In genomic region chr1:52454509-52455001, GRCm38 (mm10) we compare ENCODE assay signal across 11 mouse cellular contexts. TPM values are rescaled to one million over a fixed set of nuclear protein-coding genes. Genes with fewer than 3 reads are reported as not detected.
DNase-seq lines count a peak whose midpoint lies in the region; ATAC-seq and TF ChIP-seq lines count a peak whose summit lies in the region.
"Had no signal": no experiment of that assay in that cellular context is flagged by ENCODE, and none has a peak within 500 bp of the region (broad histone marks: within the 10 kb centered on the region; RNA-seq: fewer than 3 reads in every experiment).

No protein-coding gene starts in this region.

- TF ChIP-seq CTCF in midbrain, postnatal 0 days (IDR thresholded peaks at IDR 0.05): no peak

- 60% methylated on average over 3 of the region's 3 CpGs for WGBS in heart, embryonic 10.5 days
- 42% methylated on average over 3 of the region's 3 CpGs for WGBS in heart, embryonic 13.5 days
- WGBS in midbrain, postnatal 0 days: 84% methylated on average over 3 of the region's 3 CpGs

- peaks cover 16% of the 10 kb centered on the region for H3K36me3 ChIP-seq in heart, embryonic 10.5 days
- H3K36me3 ChIP-seq in heart, embryonic 13.5 days: peaks cover 19% of the 10 kb centered on the region
- H3K36me3 ChIP-seq in midbrain, postnatal 0 days (ENCODE audit: insufficient read depth, low read length): no peaks in the 10 kb centered on the region
- H3K36me3 ChIP-seq: neural tube, embryonic 12.5 days had no signal

- no peak overlapping the region for H3K4me2 ChIP-seq in heart, embryonic 13.5 days
- H3K4me2 ChIP-seq in midbrain, postnatal 0 days (ENCODE audit: low read depth, low read length, poor library complexity, severe bottlenecking): no peak overlapping the region
- H3K4me2 ChIP-seq: limb, embryonic 13.5 days; neural tube, embryonic 12.5 days had no signal

- no peak overlapping the region for H3K9ac ChIP-seq in heart, embryonic 13.5 days
- H3K9ac ChIP-seq in midbrain, postnatal 0 days (replicated peaks; ENCODE audit: low read length, poor library complexity, severe bottlenecking): no peak overlapping the region
- H3K9ac ChIP-seq: limb, embryonic 13.5 days; neural tube, embryonic 12.5 days had no signal

- no peak for ATAC-seq in heart, embryonic 13.5 days (ENCODE audit: extremely low read depth, insufficient number of reproducible peaks, low FRiP score, low TSS enrichment)
- no peak for ATAC-seq in midbrain, postnatal 0 days (ENCODE audit: low FRiP score)
- ATAC-seq: intestine, postnatal 0 days had no signal

- H3K4me3 ChIP-seq in heart, embryonic 10.5 days: no peak overlapping the region
- no peak overlapping the region for H3K4me3 ChIP-seq in heart, embryonic 13.5 days
- no peak overlapping the region for H3K4me3 ChIP-seq in midbrain, postnatal 0 days (ENCODE audit: low read depth, low read length)
- H3K4me3 ChIP-seq: limb, embryonic 13.5 days; neural tube, embryonic 12.5 days had no signal

- no peak overlapping the region for H3K27ac ChIP-seq in heart, embryonic 10.5 days
- H3K27ac ChIP-seq in heart, embryonic 13.5 days (replicated peaks): 0 out of 2 replicates have a peak overlapping the region, but pooled peaks have one; percentile 28
- no peak overlapping the region for H3K27ac ChIP-seq in midbrain, postnatal 0 days (ENCODE audit: low read depth, low read length)
- H3K27ac ChIP-seq: limb, embryonic 13.5 days; neural tube, embryonic 12.5 days had no signal

- H3K4me1 ChIP-seq in heart, embryonic 10.5 days: peaks cover 14% of the 10 kb centered on the region
- H3K4me1 ChIP-seq in heart, embryonic 13.5 days: peaks cover 25% of the 10 kb centered on the region
- H3K4me1 ChIP-seq in midbrain, postnatal 0 days (ENCODE audit: insufficient read depth, low read length): no peaks in the 10 kb centered on the region
- H3K4me1 ChIP-seq: limb, embryonic 13.5 days; neural tube, embryonic 12.5 days had no signal

- peak; percentile 89 for DNase-seq in heart, adult 11 months
- no peak for DNase-seq in heart, embryonic 10.5 days (ENCODE audit: low spot score)
- DNase-seq in NIH3T3 (ENCODE audit: low read depth): peak; percentile 58
- peak; percentile 31 for DNase-seq in lung, postnatal 36 days
- DNase-seq in midbrain, postnatal 0 days (ENCODE audit: low spot score): no peak
- DNase-seq in kidney, postnatal 4 days: no peak
- no peak for DNase-seq in kidney, postnatal 10 days

- no peaks in the 10 kb centered on the region for H3K27me3 ChIP-seq in heart, embryonic 10.5 days (ENCODE audit: insufficient read depth, poor library complexity, severe bottlenecking)
- H3K27me3 ChIP-seq in heart, embryonic 13.5 days (replicated peaks): no peaks in the 10 kb centered on the region
- no peaks in the 10 kb centered on the region for H3K27me3 ChIP-seq in midbrain, postnatal 0 days (ENCODE audit: insufficient read depth, low read length)
- H3K27me3 ChIP-seq: limb, embryonic 13.5 days; neural tube, embryonic 12.5 days had no signal

- H3K9me3 ChIP-seq in heart, embryonic 10.5 days: no peaks in the 10 kb centered on the region
- no peaks in the 10 kb centered on the region for H3K9me3 ChIP-seq in heart, embryonic 13.5 days
- no peaks in the 10 kb centered on the region for H3K9me3 ChIP-seq in midbrain, postnatal 0 days (ENCODE audit: low read length)
- H3K9me3 ChIP-seq: limb, embryonic 13.5 days; neural tube, embryonic 12.5 days had no signal

RNA-seq across cellular contexts. Expression of gene Nab1, which starts 45.9 kb away (rescaled TPM):
- polyA plus RNA-seq in heart, embryonic 10.5 days (2016; fragmentation: Nextera tagmentation; extraction: Ambion mirVana): 20.4 and 29.4 TPM in 2 replicates
- polyA plus RNA-seq in heart, embryonic 13.5 days (2015; fragmentation: Nextera tagmentation; extraction: Ambion mirVana): 18.8 and 19.7 TPM in 2 replicates
- total RNA-seq in midbrain, postnatal 0 days (2014; rRNA removed): 11.0 and 14.5 TPM in 2 replicates
- 4.9 and 5.9 TPM in 2 replicates for polyA plus RNA-seq in midbrain, postnatal 0 days (2015; fragmentation: Nextera tagmentation; extraction: Ambion mirVana)

Comparison
In these comparisons a context has a peak if more than half of its experiments do, and no peak if none do; other contexts are left out.
1. DNase-seq: peak in heart, adult 11 months (single experiment), NIH3T3 (single experiment) and lung, postnatal 36 days (single experiment); none in heart, embryonic 10.5 days (single experiment), midbrain, postnatal 0 days (single experiment), kidney, postnatal 4 days (0 of 2) and kidney, postnatal 10 days (single experiment).